Mouse (Mus musculus): Measurements from ENCODE around the gene Catsper2.
"Not testable (repeated sequence)": the region's sequence is repeated elsewhere in the genome, so short reads cannot be mapped to it uniquely, and the experiment has no call there.

Catsper2 gene

GRCm38 (mm10) chr2:121434854-121435253 lies 21.3 kb upstream of the Catsper2 start:
- no peak for DNase-seq (ENCODE audit: extremely low spot score, low spot score)

- DNase-seq (ENCODE audit: extremely low spot score, low spot score), result no peak
Measured at GRCm38 (mm10) chr2:121425890-121426289, 12.3 kb upstream of the Catsper2 start.

GRCm38 (mm10) chr2:121423166-121423565 lies 9.6 kb upstream of the Catsper2 start:
- DNase-seq (ENCODE audit: extremely low spot score, low spot score), result no peak

DNA sequence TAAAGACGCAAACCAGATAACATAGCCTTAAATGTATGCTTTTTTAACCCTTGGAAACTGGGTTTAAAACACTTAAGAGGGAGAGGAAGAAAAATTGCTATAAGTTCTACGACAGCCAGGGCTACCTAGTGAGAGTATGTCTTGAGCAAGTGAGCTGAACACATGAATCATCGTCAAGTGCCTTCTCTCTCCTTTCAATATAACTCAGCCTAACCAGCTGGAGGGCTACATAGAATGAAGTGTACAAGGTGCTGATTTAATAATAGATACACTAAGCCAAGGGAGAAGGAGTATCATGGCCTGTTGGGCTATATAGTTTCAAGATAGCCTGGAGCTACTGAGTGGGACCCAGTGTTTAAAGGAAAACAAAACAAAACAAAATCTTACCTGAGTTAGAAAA lies 4.9 kb upstream of the Catsper2 start:
- no peak for DNase-seq (ENCODE audit: extremely low spot score, low spot score)

DNA sequence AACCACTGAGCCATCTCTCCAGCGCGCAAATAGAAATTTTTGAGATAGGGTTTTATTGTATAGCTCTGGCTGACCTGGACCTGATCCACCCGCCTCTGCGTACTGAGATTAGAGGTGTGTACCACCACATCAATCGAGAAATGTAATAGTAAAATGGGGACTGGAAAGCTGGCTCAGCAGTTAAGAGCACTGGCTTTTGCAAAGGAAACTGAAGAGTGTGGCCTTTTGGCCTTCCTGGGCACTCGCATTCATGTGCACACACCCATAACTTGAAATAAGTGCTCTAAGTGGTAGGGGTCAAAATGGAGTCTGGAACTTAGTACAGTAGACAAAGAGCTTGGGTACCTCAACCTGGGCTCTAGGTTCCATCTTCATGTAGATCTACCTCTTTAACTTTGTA lies 2.8 kb upstream of the Catsper2 start:
- DNase-seq (ENCODE audit: extremely low spot score, low spot score), result no peak

GRCm38 (mm10) chr2:121415591-121415990 lies 2.0 kb upstream of the Catsper2 start:
- DNase-seq (ENCODE audit: extremely low spot score, low spot score), result no peak

- DNase-seq (ENCODE audit: extremely low spot score, low spot score), result no peak
Measured at GRCm38 (mm10) chr2:121415103-121415502, 1.5 kb upstream of the Catsper2 start.

GRCm38 (mm10) chr2:121414139-121414685 lies 620 bp upstream of the Catsper2 start:
- no peak for DNase-seq (ENCODE audit: extremely low spot score, low spot score)

DNA sequence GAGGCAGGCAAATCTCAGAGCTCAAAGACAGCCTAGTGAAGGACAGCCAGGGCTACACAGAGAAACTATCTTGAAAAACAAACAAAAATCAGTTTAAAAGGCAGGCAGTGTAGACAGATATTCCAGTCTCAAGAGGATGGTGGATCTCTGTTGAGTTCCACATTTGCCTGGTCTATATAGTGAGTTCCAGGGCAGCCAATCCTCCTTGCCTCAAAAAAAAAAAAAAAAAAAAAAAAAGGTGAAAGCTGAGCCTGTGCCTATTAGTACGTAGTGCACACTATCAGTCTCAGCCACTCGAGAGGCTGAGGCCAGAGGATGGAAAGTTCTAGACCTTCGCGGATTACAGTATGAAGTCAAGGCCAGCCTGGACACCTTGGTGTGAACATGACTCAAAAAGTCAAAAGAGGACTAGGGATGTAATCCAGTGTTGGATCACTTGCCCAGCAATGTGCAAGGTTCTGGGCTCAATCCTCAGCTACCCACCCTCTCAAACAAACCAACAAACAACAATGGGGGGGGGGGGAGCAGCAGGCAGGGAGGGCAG lies 677 bp downstream of the Catsper2 start:
- DNase-seq (ENCODE audit: extremely low spot score, low spot score), result no peak

GRCm38 (mm10) chr2:121408160-121408559 lies 5.4 kb downstream of the Catsper2 start:
- DNase-seq (ENCODE audit: extremely low spot score, low spot score), result no peak

GRCm38 (mm10) chr2:121403296-121403695 lies 10.3 kb downstream of the Catsper2 start:
- no peak for DNase-seq (ENCODE audit: extremely low spot score, low spot score)

- peak; percentile 80 for DNase-seq (ENCODE audit: extremely low spot score, low spot score)
Measured at GRCm38 (mm10) chr2:121396624-121397023, 17.0 kb downstream of the Catsper2 start.

- not testable (repeated sequence) for DNase-seq (ENCODE audit: extremely low spot score, low spot score)
Measured at GRCm38 (mm10) chr2:121386961-121387575, 26.5 kb downstream of the Catsper2 start, which contains the start of gene Strc. Strc (minus strand) TSS chr2:121387168.

GRCm38 (mm10) chr2:121374766-121375165 lies 38.8 kb downstream of the Catsper2 start:
- no peak for DNase-seq (ENCODE audit: extremely low spot score, low spot score)

DNA sequence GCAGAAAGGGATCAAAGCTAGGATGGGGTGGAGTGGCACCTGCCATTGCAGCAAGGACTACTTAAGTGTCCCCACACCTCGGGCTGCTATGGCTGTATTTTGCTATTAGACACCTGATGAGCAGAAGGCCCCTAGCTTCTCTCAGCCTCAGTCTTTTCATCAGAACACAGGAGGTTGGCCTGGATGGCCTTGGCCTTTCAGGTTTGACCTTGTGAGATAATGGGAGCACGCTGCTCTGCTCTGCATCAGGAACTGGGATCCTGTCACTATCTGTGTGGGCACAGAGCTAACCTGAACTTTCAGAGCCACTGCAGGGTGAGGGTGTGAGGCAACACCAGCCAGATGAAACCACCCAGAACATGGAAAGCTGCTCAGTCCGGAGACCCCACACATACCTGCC lies 41.3 kb downstream of the Catsper2 start:
- DNase-seq (ENCODE audit: extremely low spot score, low spot score), result no peak

- DNase-seq (ENCODE audit: extremely low spot score, low spot score), result no peak
Measured at GRCm38 (mm10) chr2:121370921-121371320, 42.7 kb downstream of the Catsper2 start.

DNA sequence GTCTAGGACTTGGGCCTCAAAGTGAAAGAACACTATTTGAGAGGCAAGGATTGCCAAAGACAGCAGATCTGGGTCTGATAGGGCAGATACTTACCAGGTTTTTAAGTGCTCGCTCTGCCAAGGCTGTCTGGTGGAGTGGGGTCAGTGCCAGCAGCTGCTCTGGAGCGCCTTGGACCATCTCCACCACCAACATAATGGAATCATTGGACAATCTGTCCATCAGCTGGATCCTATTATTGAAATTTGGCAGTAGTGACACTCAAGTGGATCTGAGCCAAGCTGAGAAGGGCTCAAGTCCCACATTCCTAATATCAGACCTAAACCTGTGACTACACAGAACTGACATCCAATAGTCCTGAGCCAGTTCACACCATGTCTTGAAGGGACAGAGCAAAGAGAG lies 44.8 kb downstream of the Catsper2 start:
- DNase-seq (ENCODE audit: extremely low spot score, low spot score), result no peak

DNA sequence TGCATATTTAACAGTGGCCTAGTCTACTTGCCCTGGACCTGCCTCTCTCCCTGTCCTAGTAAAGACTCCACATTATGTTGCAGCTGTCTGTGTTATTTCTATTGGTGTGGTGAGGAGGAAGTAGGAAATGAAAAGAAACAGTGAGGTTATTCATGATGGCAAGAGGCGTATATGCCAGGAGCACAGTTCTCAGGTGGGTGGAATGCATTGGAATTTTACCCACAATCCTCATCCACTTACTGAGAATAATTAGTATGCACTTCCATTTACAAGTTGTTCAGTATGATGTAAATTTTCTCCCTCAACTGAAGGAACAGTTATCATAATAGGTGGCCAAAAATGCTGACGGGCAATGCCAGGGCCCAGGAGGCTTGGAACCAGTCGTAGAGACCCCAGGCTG lies 49.9 kb downstream of the Catsper2 start:
- no peak for DNase-seq (ENCODE audit: extremely low spot score, low spot score)

- no peak for DNase-seq (ENCODE audit: extremely low spot score, low spot score)
Measured at GRCm38 (mm10) chr2:121359461-121359860, 54.1 kb downstream of the Catsper2 start.

GRCm38 (mm10) chr2:121358381-121358780 lies 55.2 kb downstream of the Catsper2 start:
- DNase-seq (ENCODE audit: extremely low spot score, low spot score), result peak; percentile 44

DNA sequence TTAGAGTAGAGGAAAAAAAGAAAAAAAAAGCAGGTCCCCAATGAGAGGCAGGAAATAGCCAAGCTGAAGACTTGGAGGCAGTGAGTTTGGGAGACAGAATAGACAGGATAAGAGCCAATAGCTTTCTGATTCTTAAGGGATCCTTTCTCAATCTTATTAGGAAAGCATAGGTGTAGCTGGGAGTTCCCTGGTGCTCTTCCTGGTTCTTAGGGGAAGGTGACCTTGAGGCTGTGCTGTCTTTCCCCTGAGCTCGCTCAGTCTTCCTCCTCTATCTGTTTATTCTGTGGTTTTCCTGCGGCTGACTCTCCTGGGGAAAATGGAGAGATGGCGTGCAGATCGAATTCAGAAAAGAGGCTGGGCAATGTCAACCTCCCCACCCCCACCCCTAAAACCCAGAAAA lies 55.6 kb downstream of the Catsper2 start:
- no peak for DNase-seq (ENCODE audit: extremely low spot score, low spot score)

GRCm38 (mm10) chr2:121357494-121357893 lies 56.1 kb downstream of the Catsper2 start, which contains the start of gene Ckmt1:
Ckmt1 (plus strand) TSS chr2:121357714.
- DNase-seq (ENCODE audit: extremely low spot score, low spot score), result no peak
